Mouse (Mus musculus): ENCODE results near the gene Gm20509. TPM values are rescaled to one million over a fixed set of nuclear protein-coding genes. Genes with fewer than 3 reads are reported as not detected.
A peak's percentile ranks its signal among the peaks of the same experiment; 100 is the strongest.
"Not testable (repeated sequence)": the region's sequence is repeated elsewhere in the genome, so short reads cannot be mapped to it uniquely, and the experiment has no call there.

Gm20509 gene
- polyA plus RNA-seq, 2 experiments, result not detected

DNA sequence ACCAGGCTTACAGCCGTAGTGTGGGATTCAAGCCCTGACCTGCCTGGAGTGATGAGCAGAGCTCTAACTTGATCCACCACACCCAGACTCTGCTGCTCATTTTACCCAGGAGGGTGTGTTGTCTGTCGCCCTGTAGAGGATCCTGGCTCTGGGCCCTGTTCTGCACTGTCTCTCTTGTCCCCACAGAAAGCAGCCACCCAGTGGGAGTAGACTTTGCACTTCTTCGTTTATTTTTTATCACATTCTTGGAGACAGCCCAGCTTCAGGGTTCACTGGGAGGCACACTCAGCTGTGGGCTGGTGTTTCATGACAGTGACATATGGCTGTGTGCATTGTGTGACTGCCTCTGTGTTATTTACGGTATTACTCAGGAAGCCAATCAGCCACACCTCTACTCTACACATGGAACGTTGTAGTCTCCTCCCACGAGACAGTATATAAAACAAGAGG is 34.0 kb upstream of the Gm20509 start:
- Histone ChIP-seq H3K27me3 (ENCODE audit: control insufficient read depth, insufficient read depth, low read length) (no peaks in the 10 kb centered on the region), H3K4me1 (ENCODE audit: control insufficient read depth, insufficient read depth, low read length) (peaks cover 12% of the 10 kb centered on the region), H3K9ac (ENCODE audit: low read depth, low read length, severe bottlenecking) (no peak overlapping the region), H3K4me3 (replicated peaks; ENCODE audit: low read length) (no peak overlapping the region), H3K36me3 (ENCODE audit: control insufficient read depth, insufficient read depth, low read length) (no peaks in the 10 kb centered on the region), H3K9me3 (ENCODE audit: control insufficient read depth, low read length) (no peaks in the 10 kb centered on the region), H3K4me2 (replicated peaks; ENCODE audit: low read depth, low read length, severe bottlenecking) (no peak overlapping the region), H3K27ac (replicated peaks; ENCODE audit: low read depth, low read length) (0 out of 2 replicates have a peak overlapping the region, but pooled peaks have one; percentile 26)
- ATAC-seq (ENCODE audit: low FRiP score, low read depth), result peak; percentile 41; the same call in 1 of the 2 replicates
- no peak for TF ChIP-seq POLR2A (IDR thresholded peaks at IDR 0.05; ENCODE audit: borderline replicate concordance, extremely low read depth, insufficient read depth, insufficient read length)
- peak; percentile 34 for DNase-seq (ENCODE audit: low spot score)
- 34% methylated on average over 6 of the region's 6 CpGs for WGBS

GRCm38 (mm10) chr9:73068688-73069087 is 33.6 kb upstream of the Gm20509 start:
- no peak overlapping the region for H3K4me3 ChIP-seq (replicated peaks; ENCODE audit: low read length)

DNA sequence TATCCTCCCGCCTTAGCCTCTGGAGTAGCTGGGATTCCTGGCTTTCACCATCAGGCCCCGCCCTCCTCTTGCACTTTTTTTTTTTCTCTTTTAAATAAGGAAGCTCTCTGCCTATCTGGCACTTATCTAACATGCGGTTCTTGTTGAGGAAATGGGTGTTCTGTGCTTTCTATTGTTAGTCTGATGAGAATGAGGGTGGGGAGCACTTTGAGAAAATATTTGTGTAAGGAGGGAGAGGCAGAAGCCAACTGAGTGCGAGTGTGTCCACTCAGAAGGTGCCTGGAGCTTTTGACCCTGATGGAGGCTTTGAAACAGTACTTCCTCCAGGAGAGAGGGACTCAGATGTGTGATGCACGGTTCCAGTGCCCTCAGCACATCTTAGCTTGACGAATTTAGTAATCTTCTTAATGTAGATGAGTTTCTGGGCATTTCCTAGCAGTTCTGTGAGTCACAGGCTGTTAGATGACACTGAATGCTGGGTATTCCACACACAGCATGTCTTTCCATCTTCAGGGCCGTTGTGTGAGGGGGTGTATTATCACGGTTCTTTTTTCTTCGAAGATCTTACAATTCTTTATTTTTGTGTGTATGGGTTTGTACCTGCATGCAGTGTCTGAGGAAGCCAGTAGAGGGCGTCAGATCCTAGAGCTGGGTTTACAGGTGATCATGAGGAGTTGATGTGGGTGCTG is 31.2 kb upstream of the Gm20509 start:
- Histone ChIP-seq H3K4me1 (ENCODE audit: control insufficient read depth, insufficient read depth, low read length) (peaks cover 3% of the 10 kb centered on the region), H3K9me3 (ENCODE audit: control insufficient read depth, low read length) (no peaks in the 10 kb centered on the region), H3K4me3 (replicated peaks; ENCODE audit: low read length) (no peak overlapping the region), H3K36me3 (ENCODE audit: control insufficient read depth, insufficient read depth, low read length) (no peaks in the 10 kb centered on the region), H3K27ac (replicated peaks; ENCODE audit: low read depth, low read length) (no peak overlapping the region), H3K4me2 (replicated peaks; ENCODE audit: low read depth, low read length, severe bottlenecking) (no peak overlapping the region), H3K27me3 (ENCODE audit: control insufficient read depth, insufficient read depth, low read length) (no peaks in the 10 kb centered on the region), H3K9ac (ENCODE audit: low read depth, low read length, severe bottlenecking) (no peak overlapping the region)
- WGBS, result 78% methylated on average over 10 of the region's 10 CpGs
- ATAC-seq (ENCODE audit: low FRiP score, low read depth) (no peak), DNase-seq (ENCODE audit: low spot score) (no peak)
- TF ChIP-seq POLR2A (IDR thresholded peaks at IDR 0.05; ENCODE audit: borderline replicate concordance, extremely low read depth, insufficient read depth, insufficient read length), result no peak

More at GRCm38 (mm10) chr9:73068688-73069087, 33.6 kb upstream of the Gm20509 start:
- Histone ChIP-seq H3K4me2 (replicated peaks; ENCODE audit: low read depth, low read length, severe bottlenecking) (no peak overlapping the region), H3K36me3 (ENCODE audit: control insufficient read depth, insufficient read depth, low read length) (no peaks in the 10 kb centered on the region), H3K9me3 (ENCODE audit: control insufficient read depth, low read length) (no peaks in the 10 kb centered on the region), H3K4me1 (ENCODE audit: control insufficient read depth, insufficient read depth, low read length) (peaks cover 8% of the 10 kb centered on the region), H3K27me3 (ENCODE audit: control insufficient read depth, insufficient read depth, low read length) (no peaks in the 10 kb centered on the region), H3K27ac (replicated peaks; ENCODE audit: low read depth, low read length) (0 out of 2 replicates have a peak overlapping the region, but pooled peaks have one; percentile 1), H3K9ac (ENCODE audit: low read depth, low read length, severe bottlenecking) (no peak overlapping the region)
- TF ChIP-seq POLR2A (IDR thresholded peaks at IDR 0.05; ENCODE audit: borderline replicate concordance, extremely low read depth, insufficient read depth, insufficient read length), result no peak
- 86% methylated on average over 6 of the region's 6 CpGs for WGBS
- no peak for ATAC-seq (ENCODE audit: low FRiP score, low read depth)
- no peak for DNase-seq (ENCODE audit: low spot score)

DNA sequence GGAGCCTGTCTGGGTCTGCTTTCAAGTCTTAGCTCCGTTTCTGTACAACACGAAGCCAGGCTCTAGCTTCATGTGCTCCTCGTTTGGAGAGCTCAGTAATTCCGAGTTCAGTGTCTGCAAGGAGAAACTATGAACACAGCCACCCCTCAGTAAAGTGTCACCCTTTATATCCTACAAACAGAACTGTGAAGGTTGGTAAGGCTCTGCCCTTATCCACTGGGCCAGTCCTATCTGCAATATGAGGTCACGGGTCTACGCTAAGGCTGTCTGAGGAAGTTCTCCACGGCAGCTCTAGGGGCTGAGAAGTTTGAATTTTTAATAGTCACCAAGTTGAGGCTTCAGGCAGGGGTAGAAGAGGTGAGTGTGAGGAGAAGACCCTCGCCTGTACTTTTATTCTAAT is 29.8 kb upstream of the Gm20509 start:
- WGBS, result 80% methylated on average over 8 of the region's 8 CpGs

GRCm38 (mm10) chr9:73073169-73073568 is 29.1 kb upstream of the Gm20509 start:
- no peaks in the 10 kb centered on the region for H3K36me3 ChIP-seq (ENCODE audit: control insufficient read depth, insufficient read depth, low read length)
- WGBS, result 92% methylated on average over 5 of the region's 5 CpGs

More for the DNA sequence above, 29.8 kb upstream of the Gm20509 start:
- H3K4me2 ChIP-seq (replicated peaks; ENCODE audit: low read depth, low read length, severe bottlenecking), result no peak overlapping the region
- H3K27ac ChIP-seq (replicated peaks; ENCODE audit: low read depth, low read length), result no peak overlapping the region
- no peaks in the 10 kb centered on the region for H3K36me3 ChIP-seq (ENCODE audit: control insufficient read depth, insufficient read depth, low read length)
- TF ChIP-seq POLR2A (IDR thresholded peaks at IDR 0.05; ENCODE audit: borderline replicate concordance, extremely low read depth, insufficient read depth, insufficient read length), result no peak
- no peaks in the 10 kb centered on the region for H3K9me3 ChIP-seq (ENCODE audit: control insufficient read depth, low read length)
- no peak overlapping the region for H3K4me3 ChIP-seq (replicated peaks; ENCODE audit: low read length)
- ATAC-seq (ENCODE audit: low FRiP score, low read depth) (no peak), DNase-seq (ENCODE audit: low spot score) (no peak)
- no peak overlapping the region for H3K9ac ChIP-seq (ENCODE audit: low read depth, low read length, severe bottlenecking)
- H3K4me1 ChIP-seq (ENCODE audit: control insufficient read depth, insufficient read depth, low read length), result peaks cover under 1% of the 10 kb centered on the region
- no peaks in the 10 kb centered on the region for H3K27me3 ChIP-seq (ENCODE audit: control insufficient read depth, insufficient read depth, low read length)

GRCm38 (mm10) chr9:73079349-73079748 is 22.9 kb upstream of the Gm20509 start:
- H3K4me1 ChIP-seq (ENCODE audit: control insufficient read depth, insufficient read depth, low read length); H3K27ac ChIP-seq (replicated peaks; ENCODE audit: low read depth, low read length); ATAC-seq (ENCODE audit: low FRiP score, low read depth); H3K4me3 ChIP-seq (replicated peaks; ENCODE audit: low read length); H3K36me3 ChIP-seq (ENCODE audit: control insufficient read depth, insufficient read depth, low read length); H3K9ac ChIP-seq (ENCODE audit: low read depth, low read length, severe bottlenecking); H3K9me3 ChIP-seq (ENCODE audit: control insufficient read depth, low read length); H3K27me3 ChIP-seq (ENCODE audit: control insufficient read depth, insufficient read depth, low read length); H3K4me2 ChIP-seq (replicated peaks; ENCODE audit: low read depth, low read length, severe bottlenecking); DNase-seq (ENCODE audit: low spot score): not testable (repeated sequence)
- WGBS, result 89% methylated on average over 10 of the region's 12 CpGs

More at GRCm38 (mm10) chr9:73073169-73073568, 29.1 kb upstream of the Gm20509 start:
- DNase-seq (ENCODE audit: low spot score), result no peak
- H3K27ac ChIP-seq (replicated peaks; ENCODE audit: low read depth, low read length), result no peak overlapping the region
- H3K27me3 ChIP-seq (ENCODE audit: control insufficient read depth, insufficient read depth, low read length), result no peaks in the 10 kb centered on the region
- no peak overlapping the region for H3K9ac ChIP-seq (ENCODE audit: low read depth, low read length, severe bottlenecking)
- TF ChIP-seq POLR2A (IDR thresholded peaks at IDR 0.05; ENCODE audit: borderline replicate concordance, extremely low read depth, insufficient read depth, insufficient read length), result no peak
- ATAC-seq (ENCODE audit: low FRiP score, low read depth), result no peak
- H3K4me1 ChIP-seq (ENCODE audit: control insufficient read depth, insufficient read depth, low read length), result no peaks in the 10 kb centered on the region
- H3K4me3 ChIP-seq (replicated peaks; ENCODE audit: low read length), result no peak overlapping the region
- no peak overlapping the region for H3K4me2 ChIP-seq (replicated peaks; ENCODE audit: low read depth, low read length, severe bottlenecking)
- H3K9me3 ChIP-seq (ENCODE audit: control insufficient read depth, low read length), result no peaks in the 10 kb centered on the region
